Mouse (Mus musculus) T-helper 1 cell (primary cell): Measurements from ENCODE around the gene Smc5.

Source experiments
- in situ Hi-C: fragments of 300-600 bp; cut with MboI, MseI; formaldehyde crosslinking; loops from one replicate; pipeline ENCODE4 v1.15.1; 2025; ENCODE audit warnings: high pct_unique_total_duplicates

The Smc5 gene

GRCm38 (mm10) chr19:23189744-23190143 lies 84.0 kb downstream of the Smc5 start:
- in situ Hi-C loops, result loop anchor here (10.0 kb wide), 1 partner anchor 755 kb away; no protein-coding TSS in a partner anchor

DNA sequence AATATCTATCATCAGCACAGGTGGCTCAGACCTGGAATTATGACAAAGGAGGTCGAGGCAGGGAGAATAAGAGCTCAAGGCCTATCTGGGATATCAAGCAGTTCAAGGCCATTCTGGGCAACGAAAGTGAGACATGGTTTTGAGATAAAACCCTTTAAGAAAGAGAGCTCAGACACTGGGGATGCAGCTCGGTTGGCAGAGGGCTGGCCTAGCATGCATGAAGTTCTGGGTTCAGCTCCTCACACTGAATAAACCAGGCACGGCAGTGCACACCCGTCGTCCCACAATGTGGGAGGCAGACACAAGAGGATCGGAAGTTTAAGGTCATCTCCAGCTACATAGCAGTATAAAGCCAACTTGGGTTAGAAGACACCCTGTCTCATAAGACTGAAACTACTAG lies 84.7 kb downstream of the Smc5 start:
- in situ Hi-C loops, result no loop called here

GRCm38 (mm10) chr19:23187732-23188131 lies 86.0 kb downstream of the Smc5 start:
- in situ Hi-C loops, result no loop called here

DNA sequence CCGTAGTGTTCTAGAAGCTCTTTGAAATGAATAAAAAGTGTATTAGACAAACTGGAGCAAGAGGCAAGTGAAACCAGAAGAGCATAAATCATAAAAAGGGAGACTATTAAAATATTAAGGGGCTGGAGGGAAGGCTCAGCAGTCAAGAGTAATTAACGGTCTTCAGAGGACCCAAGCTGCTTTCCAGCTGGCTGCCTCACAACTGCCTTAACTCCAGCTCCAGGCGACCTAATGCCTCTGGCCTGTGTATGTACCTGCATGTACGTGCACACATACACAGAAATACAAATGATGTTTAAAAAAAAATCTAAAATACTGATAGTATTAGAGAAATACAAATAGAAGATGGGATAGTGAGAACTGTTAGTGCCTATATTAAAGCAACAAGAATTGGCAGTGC lies 89.6 kb downstream of the Smc5 start:
- in situ Hi-C loops, result no loop called here

- in situ Hi-C loops, result no loop called here
Measured at GRCm38 (mm10) chr19:23183493-23183892, 90.2 kb downstream of the Smc5 start.

- in situ Hi-C loops, result no loop called here
Measured at GRCm38 (mm10) chr19:23178533-23178932, 95.2 kb downstream of the Smc5 start.

DNA sequence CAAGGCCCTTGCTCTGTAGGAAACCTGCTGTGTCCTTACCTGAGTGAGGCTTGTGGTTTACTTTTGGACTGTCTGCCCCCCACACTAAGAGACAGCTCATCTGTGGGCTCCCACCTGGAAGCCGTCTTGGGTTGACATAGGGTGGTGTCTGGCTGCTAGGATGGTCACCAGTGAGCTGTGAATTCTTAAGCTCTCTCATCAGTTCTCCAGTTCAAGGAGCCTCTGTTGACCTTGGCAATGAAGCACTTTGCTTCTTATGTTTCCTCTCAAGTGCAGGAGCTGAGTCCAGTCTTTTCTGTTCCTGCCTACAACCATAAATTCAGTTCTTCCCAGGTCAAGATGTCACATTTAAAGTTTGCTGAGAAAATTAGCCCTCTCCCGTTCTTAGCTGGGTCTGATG lies 98.2 kb downstream of the Smc5 start:
- in situ Hi-C loops, result no loop called here

DNA sequence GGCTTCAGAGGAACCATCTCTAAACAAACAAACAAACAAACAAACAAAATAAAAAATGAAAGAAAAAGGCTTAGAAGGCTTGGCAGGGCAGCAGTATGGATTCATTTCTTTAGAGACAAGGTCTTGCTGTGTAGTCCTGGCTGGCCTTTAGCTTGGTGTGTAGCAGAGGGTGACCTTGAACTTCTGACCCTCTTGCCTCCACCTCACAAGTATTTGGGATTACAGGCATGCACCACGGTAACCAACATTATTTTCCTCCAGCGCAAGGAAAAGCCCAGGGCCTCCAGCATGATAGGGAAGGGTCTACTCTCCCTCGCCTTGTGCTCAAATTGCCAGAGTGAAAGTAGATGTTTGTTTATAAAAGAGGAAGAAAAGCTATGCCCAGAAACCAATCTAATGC lies 98.6 kb downstream of the Smc5 start:
- in situ Hi-C loops, result no loop called here

DNA sequence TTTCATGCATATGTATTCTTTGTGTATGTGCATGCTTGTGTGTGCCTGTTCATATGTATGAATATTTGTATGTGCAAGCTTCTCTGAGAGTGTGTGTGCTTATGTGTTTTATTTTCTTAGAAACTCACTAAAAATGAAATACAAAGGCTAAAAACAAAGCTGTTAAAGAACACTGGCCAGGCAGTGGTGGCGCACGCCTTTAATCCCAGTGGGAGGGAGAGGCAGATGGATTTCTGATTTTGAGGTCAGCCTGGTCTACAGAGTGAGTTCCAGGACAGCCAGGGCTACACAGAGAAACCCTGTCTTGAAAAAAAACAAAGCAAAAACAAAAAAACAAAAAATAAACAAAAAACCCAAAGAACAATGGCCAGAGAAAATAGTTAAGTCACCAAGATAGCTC lies 102.6 kb downstream of the Smc5 start:
- in situ Hi-C loops, result loop anchor here (25.0 kb wide), 1 partner anchor 259 kb away; no protein-coding TSS in a partner anchor

GRCm38 (mm10) chr19:23170476-23170875 lies 103.2 kb downstream of the Smc5 start:
- in situ Hi-C loops, result loop anchor here (25.0 kb wide), 1 partner anchor 258 kb away; no protein-coding TSS in a partner anchor

DNA sequence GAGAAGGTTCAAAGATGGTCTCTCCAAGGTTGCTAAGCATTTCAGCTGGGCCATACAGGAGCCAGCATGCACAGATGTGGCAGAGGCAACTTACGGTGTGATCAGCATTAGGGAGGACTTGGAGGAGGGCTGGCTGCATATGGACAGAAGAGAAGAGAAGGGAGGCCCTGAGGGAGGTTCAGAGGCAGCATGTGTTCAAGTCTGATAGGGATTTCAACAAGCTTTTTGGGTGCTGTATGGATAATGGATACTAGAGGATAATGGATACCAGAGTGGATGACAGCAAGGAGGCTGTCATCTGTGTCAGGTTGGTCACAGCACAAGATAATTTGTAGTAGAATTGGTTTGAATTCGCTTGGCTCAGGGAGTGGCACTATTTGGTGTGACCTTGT lies 104.0 kb downstream of the Smc5 start:
- in situ Hi-C loops, result loop anchor here (25.0 kb wide), 1 partner anchor 257 kb away; no protein-coding TSS in a partner anchor

- in situ Hi-C loops, result loop anchor here (25.0 kb wide), 1 partner anchor 257 kb away; no protein-coding TSS in a partner anchor
Measured at GRCm38 (mm10) chr19:23168899-23169658, 104.6 kb downstream of the Smc5 start.

DNA sequence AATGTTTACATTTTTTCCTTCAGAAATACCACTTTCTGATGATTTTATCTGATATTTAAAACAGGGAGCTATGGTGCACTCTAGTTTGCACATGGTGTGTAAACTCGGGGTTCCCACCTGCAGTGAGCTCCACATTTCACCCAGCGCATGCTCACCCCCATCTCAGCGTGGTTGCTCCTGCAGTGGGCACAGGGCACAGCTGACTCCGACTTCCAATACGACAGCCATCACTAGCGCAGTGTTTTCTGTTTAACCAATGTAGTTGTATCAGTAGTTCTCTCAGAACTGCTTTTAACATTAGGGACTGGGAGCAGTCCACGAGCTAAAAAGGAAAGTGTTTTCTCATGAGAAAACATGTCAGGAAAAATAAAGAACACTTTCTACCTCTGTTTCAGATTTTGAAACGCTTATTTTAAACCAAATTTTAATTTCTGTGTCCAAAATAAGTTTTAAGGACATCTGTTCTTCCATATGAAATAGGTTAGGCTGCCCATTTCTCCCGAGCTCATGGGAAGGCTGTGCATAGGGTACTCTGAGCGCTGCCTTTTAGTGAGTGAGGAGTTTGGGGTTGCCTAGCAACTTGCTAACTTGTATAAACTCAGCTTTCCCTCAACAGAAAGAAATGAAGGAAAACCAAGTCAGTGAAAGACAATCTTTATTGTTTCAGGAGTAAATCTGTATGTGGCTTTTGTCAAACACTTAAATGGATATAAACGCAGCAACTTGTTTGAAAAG lies 107.0 kb downstream of the Smc5 start:
- in situ Hi-C loops, result loop anchor here (25.0 kb wide), 1 partner anchor 254 kb away; no protein-coding TSS in a partner anchor

GRCm38 (mm10) chr19:23164651-23165240 lies 109.0 kb downstream of the Smc5 start:
- in situ Hi-C loops, result loop anchor here (25.0 kb wide), 1 partner anchor 252 kb away; no protein-coding TSS in a partner anchor

DNA sequence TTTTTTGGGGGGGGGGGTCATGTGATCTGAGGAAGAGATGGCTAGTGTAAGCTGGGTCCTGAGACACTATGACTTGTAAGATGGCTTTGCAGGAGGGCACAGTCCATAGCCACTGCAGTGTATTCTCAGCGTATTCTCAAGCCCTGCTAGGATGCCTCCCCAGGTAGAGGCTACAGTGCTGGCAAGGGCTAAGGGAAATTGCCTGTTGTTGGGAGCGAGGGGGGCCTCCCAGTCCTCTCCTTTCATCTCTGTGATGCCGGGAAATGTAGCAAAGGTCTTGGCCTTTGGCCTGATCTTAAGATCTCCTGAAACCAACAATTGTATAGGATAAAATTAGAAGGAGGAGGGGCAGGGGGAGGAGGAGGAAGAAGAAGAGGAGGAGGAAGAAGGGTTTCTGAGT lies 110.3 kb downstream of the Smc5 start:
- in situ Hi-C loops, result loop anchor here (25.0 kb wide), 1 partner anchor 251 kb away; no protein-coding TSS in a partner anchor

GRCm38 (mm10) chr19:23162877-23163276 lies 110.8 kb downstream of the Smc5 start:
- in situ Hi-C loops, result loop anchor here (25.0 kb wide), 1 partner anchor 251 kb away; no protein-coding TSS in a partner anchor

GRCm38 (mm10) chr19:23162387-23162809 lies 111.3 kb downstream of the Smc5 start:
- in situ Hi-C loops, result loop anchor here (25.0 kb wide), 1 partner anchor 250 kb away; no protein-coding TSS in a partner anchor

DNA sequence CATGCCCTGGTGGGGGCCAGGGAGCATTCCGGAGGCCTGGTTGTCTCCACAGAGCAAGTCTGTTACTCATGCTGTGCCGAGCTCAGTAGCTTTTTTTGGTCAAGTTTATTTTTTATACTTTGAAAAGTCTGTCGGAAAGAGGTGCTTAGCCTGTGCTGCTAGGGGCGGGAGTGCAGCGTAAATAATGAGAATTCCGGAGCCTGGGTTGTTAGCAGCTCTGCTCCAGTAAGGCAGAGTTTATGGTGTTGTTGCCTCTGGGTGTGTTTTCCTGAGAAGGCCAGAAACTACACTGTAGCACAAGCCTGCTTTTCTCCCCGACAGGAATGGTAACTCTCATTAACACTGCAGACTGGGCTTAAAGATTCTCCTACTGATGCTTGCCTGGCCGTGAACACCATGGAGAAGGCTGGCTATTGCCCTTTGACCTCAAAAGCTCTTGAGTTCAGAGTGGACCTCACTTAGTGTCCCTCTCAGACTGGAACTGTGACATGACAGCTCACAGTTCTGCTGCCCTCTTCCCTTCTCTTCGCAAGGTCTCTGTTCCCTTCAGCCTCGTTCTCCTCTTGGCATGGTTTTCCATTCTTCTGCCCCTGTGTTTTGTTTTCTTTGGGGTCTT lies 113.8 kb downstream of the Smc5 start:
- in situ Hi-C loops, result loop anchor here (25.0 kb wide), 1 partner anchor 248 kb away; no protein-coding TSS in a partner anchor
